Mouse (Mus musculus) embryonic facial prominence, embryonic 14.5 days (tissue): ENCODE measurements at regions not wholly inside any gene's neighbourhood (a gene's known extent, or its start where the extent isn't known, plus 50 kb on each side); places are given as distances from the start of the nearest gene placed in this dataset.

ENCODE experiments used
- ATAC-seq: fragments of 200-750 bp; cut with Nextera tagmentation; 2 replicates; pipeline ENCODE4 v1.8.0; 2017; ENCODE audit warnings: low read depth, moderate number of reproducible peaks, moderate TSS enrichment
- DNase-seq: peaks from one replicate; pipeline ENCODE4 v3.0.0-alpha.2; 2015; ENCODE audit warnings: low spot score
- H3K27ac ChIP-seq: fragments of 300-500 bp; sonication (generic); replicated peaks from 2 replicates; pipeline ENCODE4 v1.5.1; 2014; ENCODE audit warnings: low read depth, mild to moderate bottlenecking, low read length, moderate library complexity
- H3K27me3 ChIP-seq: fragments of 300-500 bp; sonication (generic); replicated peaks from 2 replicates; pipeline ENCODE4 v1.6.1; 2014; ENCODE audit warnings: low read length; ENCODE audit not compliant: control insufficient read depth, insufficient read depth
- H3K36me3 ChIP-seq: fragments of 300-500 bp; sonication (generic); 2 replicates; pipeline ENCODE4 v1.6.1; 2014; ENCODE audit warnings: low read length, mixed read lengths; ENCODE audit not compliant: control insufficient read depth, insufficient read depth
- H3K4me1 ChIP-seq: fragments of 300-500 bp; sonication (generic); 2 replicates; pipeline ENCODE4 v1.6.1; 2014; ENCODE audit warnings: antibody characterized with exemption, low read length; ENCODE audit not compliant: control insufficient read depth, insufficient read depth
- H3K4me2 ChIP-seq: fragments of 300-500 bp; sonication (generic); 2 replicates; pipeline ENCODE4 v1.6.1; 2014; ENCODE audit warnings: low read depth, mild to moderate bottlenecking, low read length, moderate library complexity, mixed read lengths
- H3K4me3 ChIP-seq: fragments of 300-500 bp; sonication (generic); 2 replicates; pipeline ENCODE4 v1.5.1; 2014; ENCODE audit warnings: low read depth, mild to moderate bottlenecking, low read length
- H3K9ac ChIP-seq: fragments of 300-500 bp; sonication (generic); 2 replicates; pipeline ENCODE4 v1.6.1; 2014; ENCODE audit warnings: low read depth, mild to moderate bottlenecking, low read length, moderate library complexity, mixed read lengths
- H3K9me3 ChIP-seq: fragments of 300-500 bp; sonication (generic); 2 replicates; pipeline ENCODE4 v1.6.1; 2016; ENCODE audit warnings: low read length; ENCODE audit not compliant: control insufficient read depth

GRCm38 (mm10) chr13:91410116-91410515, 50.0 kb upstream of the Ssbp2 start:
- Histone ChIP-seq H3K4me1 (no peaks in the 10 kb centered on the region), H3K36me3 (no peaks in the 10 kb centered on the region), H3K9ac (no peak overlapping the region), H3K4me3 (no peak overlapping the region), H3K27me3 (no peaks in the 10 kb centered on the region), H3K27ac (no peak overlapping the region), H3K4me2 (no peak overlapping the region), H3K9me3 (no peaks in the 10 kb centered on the region)
- ATAC-seq (no peak), DNase-seq (no peak)
